Mouse (Mus musculus) cerebellum, adult 8-10 months (tissue): ENCODE measurements at regions not wholly inside any gene's neighbourhood (a gene's known extent, or its start where the extent isn't known, plus 50 kb on each side); places are given as distances from the start of the nearest gene placed in this dataset.

Experiments used
- DNase-seq: peaks from one replicate; pipeline ENCODE4 v3.0.0; 2022

- DNase-seq, result no peak
Observed at GRCm38 (mm10) chr14:60439106-60439505, 66.0 kb downstream of the Amer2 start.

DNA sequence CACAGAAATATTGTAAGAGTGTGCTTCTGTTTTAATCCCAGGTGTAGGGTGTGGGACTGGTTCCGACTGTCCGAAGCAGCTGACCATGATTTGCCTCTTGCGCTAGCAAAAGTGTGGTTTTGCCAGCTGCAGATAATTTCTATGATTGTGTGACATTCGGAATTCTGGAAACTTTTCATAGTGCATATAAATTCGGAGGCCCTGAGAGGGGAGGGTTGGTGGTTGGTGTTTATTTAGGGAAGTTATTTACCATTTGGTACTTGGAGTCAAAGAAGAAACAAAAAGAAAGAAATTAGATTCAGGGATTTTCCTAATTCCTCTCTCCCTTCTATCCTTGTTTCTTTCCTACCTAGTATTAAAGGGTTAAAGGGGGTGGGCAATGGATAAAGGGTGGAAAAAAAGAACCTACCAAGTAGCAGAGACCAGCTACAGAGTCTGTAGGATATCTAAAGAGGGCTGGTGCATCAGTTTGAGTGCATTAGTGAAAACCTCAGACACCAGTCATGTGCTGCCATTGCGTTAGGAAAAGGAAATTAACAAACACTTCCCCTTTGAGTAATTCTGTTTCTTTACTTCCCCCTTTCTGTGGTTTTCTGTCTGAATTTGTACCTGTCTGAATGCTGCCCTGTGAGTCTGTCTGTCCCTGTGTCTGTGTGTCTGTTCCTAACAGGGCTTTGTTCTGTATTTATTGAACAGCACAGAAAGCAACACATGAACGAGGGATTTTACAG lies 70.9 kb downstream of the Amer2 start:
- DNase-seq, result no peak

GRCm38 (mm10) chr14:60444552-60444937 lies 71.5 kb downstream of the Amer2 start:
- DNase-seq, result no peak

DNA sequence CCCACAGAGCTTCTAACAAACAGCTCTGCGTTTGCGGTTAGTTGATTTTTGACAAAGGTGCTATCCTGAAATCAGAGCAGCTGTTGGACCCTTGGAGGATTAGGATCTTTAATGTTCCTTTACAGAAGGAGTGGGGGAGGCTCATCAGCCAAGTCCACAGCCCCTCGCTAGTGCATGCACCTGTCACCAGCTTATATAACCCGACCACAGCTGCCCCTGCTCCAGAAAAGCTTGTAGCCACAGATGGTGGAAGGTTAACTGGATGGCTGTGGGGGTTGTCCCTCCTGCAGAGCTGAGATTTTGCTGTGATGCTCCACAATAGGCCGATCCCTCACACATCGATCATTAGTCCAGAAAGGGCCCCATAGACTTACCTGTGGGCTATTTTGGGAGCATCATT lies 73.0 kb downstream of the Amer2 start:
- no peak for DNase-seq

DNA sequence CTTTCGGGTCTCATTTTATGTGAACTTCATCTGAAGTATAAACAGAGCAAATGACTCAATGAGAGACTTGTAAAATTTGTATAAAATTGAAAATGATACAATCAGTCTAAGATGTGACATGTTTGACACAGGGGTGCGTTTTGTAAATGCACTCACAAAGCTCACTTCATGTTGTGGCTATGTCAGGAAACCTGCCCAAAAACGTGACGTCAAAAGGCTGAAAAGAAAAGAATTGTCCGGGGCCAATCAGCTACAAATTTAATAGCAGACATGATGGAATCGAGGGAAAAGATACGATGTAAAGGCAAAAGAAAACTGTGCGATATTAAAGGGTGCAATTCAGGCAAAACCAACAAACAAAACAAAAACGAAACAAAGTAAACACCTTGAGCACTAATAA lies 78.2 kb downstream of the Amer2 start:
- DNase-seq, result no peak

GRCm38 (mm10) chr14:60451684-60452083 lies 78.6 kb downstream of the Amer2 start:
- DNase-seq, result no peak

DNA sequence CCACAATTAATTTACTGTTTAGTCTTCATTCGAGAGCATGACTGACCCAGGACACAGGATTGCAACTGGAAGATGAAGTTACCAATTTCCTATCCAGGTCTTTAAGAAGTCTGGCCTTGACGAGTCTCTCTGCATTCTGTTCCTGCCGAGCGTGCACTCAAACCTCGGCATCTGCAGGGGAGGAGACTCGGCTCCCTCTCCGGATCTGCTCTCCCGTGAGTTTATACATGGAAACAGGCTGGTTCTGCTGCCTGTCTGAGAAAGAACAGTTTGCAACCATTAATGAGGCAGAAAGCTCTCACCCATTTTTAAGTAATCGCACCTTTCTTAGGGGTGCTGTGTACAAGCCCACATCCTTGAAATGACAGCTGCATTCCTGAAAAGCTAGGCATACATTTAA lies 83.7 kb downstream of the Amer2 start:
- DNase-seq, result no peak

DNA sequence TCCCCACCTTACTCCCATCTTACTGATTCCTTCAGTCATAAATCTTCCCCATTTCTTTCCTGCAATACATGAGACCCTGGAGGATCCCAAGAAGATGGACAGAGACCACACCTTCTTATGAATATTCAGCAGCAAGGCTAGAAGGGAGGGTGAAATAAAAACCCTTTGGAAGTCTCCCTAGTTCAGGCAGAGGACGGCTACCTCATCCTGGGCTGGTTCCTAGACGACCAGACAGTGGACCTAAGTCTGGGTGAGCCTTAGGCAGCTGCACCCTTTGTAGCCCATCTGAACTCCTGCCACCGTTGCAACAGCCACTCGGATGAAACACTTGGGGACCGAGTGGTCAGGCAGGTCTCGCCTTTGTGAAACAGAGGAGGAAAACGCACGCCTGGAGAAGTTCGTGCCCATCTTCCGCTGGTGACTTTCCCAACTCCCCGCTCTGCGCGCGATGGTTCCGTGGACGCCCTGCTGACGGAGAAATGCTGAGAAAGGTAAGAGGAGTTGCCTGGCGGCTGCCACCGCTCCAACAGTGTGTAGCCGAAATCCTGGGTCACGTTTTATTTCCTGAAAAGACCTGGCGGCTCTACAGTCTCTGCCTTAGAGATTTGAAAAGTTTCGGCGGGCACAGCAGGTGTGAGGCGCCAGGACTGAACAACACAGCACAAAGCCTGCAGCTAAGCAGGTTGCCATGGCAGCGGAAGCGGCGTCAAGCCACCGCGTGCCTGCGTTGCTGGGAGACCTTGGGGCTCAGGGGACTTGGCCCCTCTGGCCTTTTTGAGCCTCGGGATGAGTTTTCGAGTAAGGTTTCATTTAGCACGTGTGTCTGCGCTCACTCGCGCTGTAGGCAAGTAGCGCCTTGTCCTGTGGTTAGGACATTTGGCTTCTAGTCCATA lies 112.2 kb downstream of the Amer2 start:
- peak; percentile 6 for DNase-seq

DNA sequence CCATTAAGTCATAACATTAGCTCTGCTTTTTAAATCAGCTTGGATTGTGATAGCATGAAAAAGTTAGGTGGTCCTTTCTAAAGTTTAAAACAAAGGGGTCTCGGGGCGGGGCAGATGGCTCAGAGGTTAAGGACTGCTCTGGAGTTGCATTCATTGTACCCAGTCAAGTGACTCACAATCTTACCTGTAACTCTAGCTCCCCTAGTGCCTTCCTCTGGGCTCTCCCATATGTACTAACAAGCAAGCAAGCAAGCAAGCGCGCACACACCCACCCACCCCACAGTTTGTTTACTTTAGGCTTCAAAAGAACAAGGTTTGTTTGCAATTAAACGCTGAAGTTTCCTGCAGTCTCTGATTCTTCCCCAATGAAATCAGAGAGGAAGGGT lies 112.8 kb downstream of the Amer2 start:
- peak; percentile 9 for DNase-seq

DNA sequence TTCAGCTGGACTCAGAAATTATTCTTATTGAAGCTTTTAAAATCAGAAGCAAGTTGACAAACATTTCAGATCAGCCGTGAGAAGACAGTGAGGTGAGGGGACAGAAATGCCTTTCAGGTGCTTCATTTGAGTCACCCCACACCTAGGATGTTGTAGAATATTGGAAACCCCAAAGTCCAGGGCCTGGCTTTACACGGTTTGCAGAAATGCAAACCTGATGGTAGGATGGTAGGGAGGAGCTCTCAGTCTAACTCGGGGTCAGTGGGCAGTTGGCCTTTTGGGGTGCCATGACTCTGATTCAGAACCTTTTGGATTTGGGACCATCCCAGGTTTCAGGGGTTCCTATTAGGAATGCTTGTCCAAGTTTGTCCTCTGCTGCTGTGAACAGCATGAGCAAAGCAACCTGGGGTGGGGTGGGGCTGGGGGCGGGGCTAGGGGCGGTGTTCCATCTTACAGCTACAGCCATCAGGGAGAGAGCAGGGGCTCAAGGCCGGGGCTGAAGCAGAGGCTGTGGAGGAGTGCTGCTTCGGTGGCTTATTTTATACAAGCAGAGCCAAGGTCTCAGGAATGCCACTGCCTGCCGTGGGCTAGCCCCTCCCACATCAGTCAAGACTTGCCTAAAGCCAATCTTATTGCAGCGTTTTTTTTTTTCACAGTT lies 113.3 kb downstream of the Amer2 start:
- DNase-seq, result no peak

DNA sequence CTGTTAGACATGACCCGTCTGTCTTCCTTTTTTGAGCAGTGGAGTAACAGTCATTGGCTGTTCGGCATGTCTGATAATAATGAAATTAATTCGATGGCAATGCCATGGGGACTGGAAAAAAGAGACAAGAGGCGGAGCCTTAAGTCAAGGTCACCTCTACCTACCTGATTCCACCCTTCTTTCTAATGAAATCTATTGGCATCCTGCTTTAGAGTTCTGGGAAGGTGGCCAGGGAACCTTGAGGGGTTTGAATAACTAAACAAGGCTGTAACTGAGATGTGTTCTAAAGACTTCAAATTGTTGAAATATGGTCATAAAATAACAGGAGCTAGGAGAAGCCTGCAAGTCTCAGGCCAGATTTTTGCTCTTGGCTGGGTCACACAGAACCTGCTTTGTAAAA lies 116.1 kb downstream of the Amer2 start:
- DNase-seq, result no peak

DNA sequence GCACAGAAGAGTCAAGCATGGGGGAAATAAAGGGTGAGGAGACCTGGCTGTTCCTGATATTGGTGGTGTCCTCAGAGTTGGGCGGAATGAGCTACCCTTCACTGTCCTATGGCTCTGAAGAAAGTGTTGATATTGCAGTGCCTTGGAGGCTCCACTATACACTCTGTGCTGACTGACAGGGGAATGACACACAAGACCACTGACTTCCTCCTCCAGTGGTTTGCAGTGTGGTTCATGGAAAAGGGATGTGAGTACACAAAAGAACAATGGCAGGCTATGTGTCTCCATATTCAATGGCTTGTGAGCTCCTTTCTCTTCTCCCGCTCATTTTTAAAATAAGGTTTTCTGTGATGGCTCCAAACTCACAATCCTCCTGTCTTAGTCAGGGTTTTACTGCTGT lies 117.8 kb downstream of the Amer2 start:
- DNase-seq, result no peak

DNA sequence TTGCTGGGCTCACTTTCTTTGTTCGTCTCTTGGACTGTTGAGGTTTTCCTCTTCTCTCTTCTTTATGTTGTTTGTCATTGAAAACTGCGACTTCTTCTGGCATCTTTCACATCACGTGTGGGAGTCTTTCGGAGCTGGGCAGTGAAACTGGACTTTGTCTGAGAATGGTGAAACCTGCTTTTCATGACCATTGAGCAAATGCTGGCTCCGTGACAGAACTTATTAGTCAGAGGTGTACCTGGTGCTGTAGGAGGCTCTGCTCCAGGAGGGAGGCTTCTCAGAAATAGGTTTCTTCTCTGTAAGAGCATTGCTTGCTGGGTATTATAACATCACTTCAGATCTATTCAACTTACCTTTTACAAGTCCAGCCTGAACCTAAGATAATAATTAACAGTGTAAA lies 122.4 kb downstream of the Amer2 start:
- DNase-seq, result no peak

- no peak for DNase-seq
Observed at GRCm38 (mm10) chr14:60502552-60502951, 129.5 kb downstream of the Amer2 start.

- no peak for DNase-seq
Observed at GRCm38 (mm10) chr14:60505066-60505465, 128.7 kb upstream of the Spata13 start.

- DNase-seq, result no peak
Observed at GRCm38 (mm10) chr14:60506296-60506695, 127.5 kb upstream of the Spata13 start.

DNA sequence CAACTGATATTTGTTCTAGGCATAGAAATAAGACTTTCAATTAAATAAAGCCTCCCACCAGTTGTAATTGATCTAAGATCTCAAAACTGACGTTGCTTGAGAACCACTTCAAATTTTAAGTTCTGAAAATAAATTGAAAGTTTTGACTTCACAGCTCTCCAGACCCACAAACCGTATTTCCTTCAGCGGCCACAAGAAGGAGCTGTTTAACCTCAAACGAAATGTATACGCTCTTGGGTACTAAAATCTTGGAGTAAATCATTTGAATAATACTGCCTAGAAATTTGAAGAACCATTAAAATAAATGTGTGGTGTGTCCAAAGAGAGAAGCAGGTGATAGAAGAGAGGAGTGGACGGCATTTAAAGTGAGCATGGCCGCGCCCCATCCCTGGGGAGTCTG lies 120.2 kb upstream of the Spata13 start:
- peak; percentile 25 for DNase-seq

DNA sequence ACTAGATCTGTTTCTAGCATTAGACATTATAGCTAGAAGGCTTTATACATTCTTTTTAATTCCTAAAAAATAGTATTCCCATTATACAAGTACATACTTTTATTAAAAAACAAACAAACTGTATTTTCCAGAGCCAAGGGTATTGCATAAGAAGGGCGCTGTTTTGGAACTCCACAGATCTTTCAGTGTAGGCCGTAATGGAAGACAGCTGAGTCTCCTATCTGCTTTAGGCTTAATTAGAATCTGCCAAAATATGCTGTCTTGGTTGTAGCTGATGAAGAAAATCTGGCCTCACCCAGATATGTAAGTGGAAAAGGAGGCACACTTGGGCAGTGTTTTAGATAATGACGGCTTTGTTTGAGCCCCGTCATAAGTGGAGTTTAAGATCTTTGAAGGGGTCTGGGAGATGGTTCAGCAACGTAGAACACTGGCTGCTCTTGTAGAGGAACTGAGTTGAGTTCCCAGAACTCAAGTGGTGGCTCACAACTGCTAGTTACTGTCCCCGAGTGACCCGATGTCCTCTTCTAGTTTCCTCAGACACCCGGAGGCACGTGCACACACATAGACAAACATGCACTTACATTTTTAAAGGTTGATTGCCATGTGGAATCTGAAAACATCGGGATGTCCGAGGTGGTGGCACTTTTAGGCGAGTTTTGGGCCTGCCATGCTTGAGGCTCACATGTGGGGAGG lies 118.6 kb upstream of the Spata13 start:
- DNase-seq, result no peak

DNA sequence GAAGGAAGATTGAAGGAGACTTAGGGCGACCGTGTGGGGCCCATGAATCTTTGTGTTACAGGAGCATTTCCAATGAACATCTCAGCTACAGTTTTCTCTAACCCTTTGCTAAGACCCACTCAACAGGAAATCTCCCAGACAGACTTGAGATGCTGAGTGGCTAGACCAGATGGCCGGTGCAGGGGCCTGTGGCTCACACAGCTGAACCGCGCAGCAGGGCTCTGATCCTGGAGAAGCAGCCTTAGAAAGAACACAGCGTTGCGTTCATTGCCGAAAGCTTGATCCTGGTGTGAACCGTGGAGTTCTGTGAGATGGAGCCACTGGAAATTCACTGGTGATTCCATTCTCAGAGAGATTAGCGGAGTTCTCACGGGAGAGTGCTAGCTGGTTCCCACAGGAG lies 115.9 kb upstream of the Spata13 start:
- DNase-seq, result peak; percentile 30

DNA sequence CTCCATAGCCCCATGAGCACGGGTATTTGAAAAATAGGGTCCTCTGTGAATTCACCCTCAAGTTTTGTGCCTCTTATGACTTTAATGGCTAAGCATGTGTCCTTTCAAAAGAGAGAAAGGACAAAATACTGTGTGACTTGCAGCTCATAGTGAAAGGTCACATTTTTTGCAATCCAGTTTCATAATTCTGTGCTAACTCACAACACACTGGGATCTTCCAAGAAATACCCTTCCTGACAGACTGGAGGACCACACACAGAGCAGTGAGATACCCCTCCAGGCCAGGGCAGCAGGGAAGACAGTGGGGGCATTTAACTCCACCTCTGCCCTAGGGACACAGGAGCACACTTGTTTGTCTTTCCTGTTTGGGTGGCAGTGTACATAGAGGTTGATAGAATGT lies 110.8 kb upstream of the Spata13 start:
- no peak for DNase-seq

DNA sequence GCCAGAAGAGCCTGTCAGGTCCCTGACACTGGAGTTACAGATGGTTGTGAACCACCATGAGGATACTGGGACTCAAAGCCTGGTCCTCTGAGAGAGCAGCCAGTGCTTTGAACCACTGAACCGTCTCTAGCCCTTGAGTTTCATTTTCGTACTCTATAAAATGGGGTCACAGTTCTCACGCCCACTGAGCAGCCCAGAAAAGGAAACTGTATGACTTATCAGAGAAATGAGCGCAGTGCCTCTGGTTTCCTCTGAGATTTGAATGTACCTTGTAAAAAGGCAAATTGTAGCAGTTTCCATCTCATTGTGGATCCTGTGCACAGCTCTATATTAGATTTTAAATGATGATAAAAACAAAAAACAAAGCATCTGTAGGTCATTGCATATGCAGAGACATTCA lies 108.9 kb upstream of the Spata13 start:
- no peak for DNase-seq

- DNase-seq, result peak; percentile 79
Observed at GRCm38 (mm10) chr14:60525284-60525962, 108.4 kb upstream of the Spata13 start.

DNA sequence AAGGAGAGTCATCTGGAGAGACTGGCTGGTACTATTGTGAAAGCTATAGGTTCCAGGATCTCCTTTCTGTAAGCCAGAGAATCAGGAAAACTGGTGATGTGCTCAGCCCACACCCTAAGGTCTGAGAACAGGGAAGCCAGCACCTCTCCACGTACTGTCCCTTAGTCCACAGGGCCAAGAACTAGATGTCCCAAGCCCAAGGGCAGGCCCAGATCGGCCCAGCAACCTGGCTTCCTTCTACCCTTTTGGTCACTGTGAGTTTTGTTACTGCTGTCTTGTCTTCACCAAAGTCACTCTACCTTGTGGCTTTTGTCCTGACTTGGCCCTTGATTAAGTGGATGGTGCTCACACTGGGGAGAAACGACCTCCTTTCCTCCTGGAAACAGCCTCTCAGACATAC lies 107.8 kb upstream of the Spata13 start:
- no peak for DNase-seq
